16 mouse cellular contexts compared by ENCODE assay signal in the genomic region with DNA sequence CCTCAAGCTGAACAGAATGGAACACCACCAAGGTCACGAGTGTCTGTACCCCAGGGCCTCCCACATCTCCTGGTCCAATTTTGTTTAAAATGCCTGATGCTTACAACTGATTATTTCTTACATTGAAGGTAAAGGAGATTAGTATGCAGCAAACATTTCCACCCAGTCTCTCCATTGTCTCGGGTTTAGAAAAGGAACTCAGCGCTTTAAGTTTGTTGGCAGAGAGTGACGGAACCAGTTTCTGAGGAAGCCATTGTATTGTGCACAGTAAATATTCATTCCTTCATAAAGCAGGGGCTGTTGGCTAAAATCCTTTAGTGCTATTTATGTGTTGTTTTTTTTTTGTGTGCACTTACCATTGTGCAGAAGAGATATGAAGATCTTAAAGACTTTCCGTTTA. TPM values are rescaled to one million over a fixed set of nuclear protein-coding genes. Genes with fewer than 3 reads are reported as not detected.
DNase-seq lines count a peak whose midpoint lies in the region; ATAC-seq and TF ChIP-seq lines count a peak whose summit lies in the region.
"Had no signal": no experiment of that assay in that cellular context is flagged by ENCODE, and none has a peak within 500 bp of the region (broad histone marks: within the 10 kb centered on the region; RNA-seq: fewer than 3 reads in every experiment).

No protein-coding gene starts in this region.

- WGBS in forebrain, embryonic 13.5 days, result 22% methylated on average over 5 of the region's 5 CpGs
- WGBS in forebrain, embryonic 10.5 days, result 83% methylated on average over 5 of the region's 5 CpGs
- WGBS in midbrain, embryonic 15.5 days, result 30% methylated on average over 5 of the region's 5 CpGs
- WGBS in midbrain, embryonic 10.5 days, result 81% methylated on average over 5 of the region's 5 CpGs
- WGBS in hindbrain, embryonic 16.5 days, result 46% methylated on average over 5 of the region's 5 CpGs
- WGBS in stomach, postnatal 0 days, result 53% methylated on average over 5 of the region's 5 CpGs
- 84% methylated on average over 5 of the region's 5 CpGs for WGBS in kidney, embryonic 14.5 days

- no peaks in the 10 kb centered on the region for H3K9me3 ChIP-seq in forebrain, embryonic 13.5 days (replicated peaks)
- no peaks in the 10 kb centered on the region for H3K9me3 ChIP-seq in forebrain, embryonic 10.5 days
- H3K9me3 ChIP-seq in midbrain, embryonic 15.5 days, result no peaks in the 10 kb centered on the region
- H3K9me3 ChIP-seq in midbrain, embryonic 10.5 days (replicated peaks), result no peaks in the 10 kb centered on the region
- H3K9me3 ChIP-seq in hindbrain, embryonic 16.5 days (ENCODE audit: control insufficient read depth, low read length), result no peaks in the 10 kb centered on the region
- H3K9me3 ChIP-seq in stomach, postnatal 0 days (ENCODE audit: control insufficient read depth, low read length), result no peaks in the 10 kb centered on the region
- H3K9me3 ChIP-seq in kidney, embryonic 14.5 days (ENCODE audit: control insufficient read depth, low read length), result no peaks in the 10 kb centered on the region

- peaks cover 20% of the 10 kb centered on the region for H3K4me1 ChIP-seq in forebrain, embryonic 13.5 days
- H3K4me1 ChIP-seq in forebrain, embryonic 10.5 days, result peaks cover 5% of the 10 kb centered on the region
- no peaks in the 10 kb centered on the region; the same call in 1 of the 2 replicates for H3K4me1 ChIP-seq in midbrain, embryonic 15.5 days
- H3K4me1 ChIP-seq in midbrain, embryonic 10.5 days, result peaks cover 8% of the 10 kb centered on the region
- H3K4me1 ChIP-seq in hindbrain, embryonic 16.5 days (ENCODE audit: control insufficient read depth, insufficient read depth, low read depth, low read length), result peaks cover 3% of the 10 kb centered on the region; the same call in 1 of the 2 replicates
- H3K4me1 ChIP-seq in stomach, postnatal 0 days (replicated peaks; ENCODE audit: control insufficient read depth, insufficient read depth), result peaks cover 4% of the 10 kb centered on the region; the same call in 1 of the 2 replicates
- H3K4me1 ChIP-seq in kidney, embryonic 14.5 days (ENCODE audit: control insufficient read depth, insufficient read depth, low read length), result no peaks in the 10 kb centered on the region

- no peak for ATAC-seq in forebrain, embryonic 13.5 days
- ATAC-seq in midbrain, embryonic 15.5 days (replicated peaks), result no peak
- ATAC-seq in hindbrain, embryonic 16.5 days, result peak; percentile 61; the same call in 1 of the 2 replicates
- 0 out of 2 replicates have a peak, but pooled peaks have one; percentile 26 for ATAC-seq in stomach, postnatal 0 days (ENCODE audit: low FRiP score, low TSS enrichment)
- ATAC-seq in kidney, embryonic 14.5 days (ENCODE audit: low FRiP score, low TSS enrichment), result no peak
- ATAC-seq: Patski had no signal

- TF ChIP-seq CTCF in stomach, postnatal 0 days (IDR thresholded peaks at IDR 0.05; ENCODE audit: low read depth), result no peak

- no peak for TF ChIP-seq EP300 in stomach, postnatal 0 days (optimal IDR thresholded peaks at IDR 0.05)

- H3K4me3 ChIP-seq in forebrain, embryonic 13.5 days, result no peak overlapping the region
- H3K4me3 ChIP-seq in forebrain, embryonic 10.5 days, result no peak overlapping the region
- H3K4me3 ChIP-seq in midbrain, embryonic 15.5 days, result no peak overlapping the region
- H3K4me3 ChIP-seq in midbrain, embryonic 10.5 days, result no peak overlapping the region
- no peak overlapping the region for H3K4me3 ChIP-seq in hindbrain, embryonic 16.5 days (ENCODE audit: low read length)
- no peak overlapping the region for H3K4me3 ChIP-seq in stomach, postnatal 0 days (ENCODE audit: low read depth, low read length)
- no peak overlapping the region for H3K4me3 ChIP-seq in kidney, embryonic 14.5 days (ENCODE audit: low read length)

- no peaks in the 10 kb centered on the region for H3K27me3 ChIP-seq in forebrain, embryonic 13.5 days
- no peaks in the 10 kb centered on the region for H3K27me3 ChIP-seq in forebrain, embryonic 10.5 days (ENCODE audit: poor library complexity, severe bottlenecking)
- H3K27me3 ChIP-seq in midbrain, embryonic 15.5 days (replicated peaks), result no peaks in the 10 kb centered on the region
- no peaks in the 10 kb centered on the region for H3K27me3 ChIP-seq in midbrain, embryonic 10.5 days (ENCODE audit: low read depth, poor library complexity, severe bottlenecking)
- no peaks in the 10 kb centered on the region for H3K27me3 ChIP-seq in hindbrain, embryonic 16.5 days (replicated peaks; ENCODE audit: control insufficient read depth, insufficient read depth, low read length)
- H3K27me3 ChIP-seq in stomach, postnatal 0 days (ENCODE audit: control insufficient read depth, insufficient read depth, low read length), result no peaks in the 10 kb centered on the region
- H3K27me3 ChIP-seq in kidney, embryonic 14.5 days (ENCODE audit: control insufficient read depth, insufficient read depth, low read length), result no peaks in the 10 kb centered on the region
- H3K27me3 ChIP-seq: Patski had no signal

- no peak overlapping the region for H3K9ac ChIP-seq in forebrain, embryonic 13.5 days
- H3K9ac ChIP-seq in midbrain, embryonic 15.5 days, result no peak overlapping the region
- H3K9ac ChIP-seq in hindbrain, embryonic 16.5 days (ENCODE audit: low read depth, low read length), result no peak overlapping the region
- no peak overlapping the region for H3K9ac ChIP-seq in stomach, postnatal 0 days (ENCODE audit: low read length)
- H3K9ac ChIP-seq in kidney, embryonic 14.5 days (ENCODE audit: low read depth, low read length), result no peak overlapping the region

- no peak for DNase-seq in forebrain, embryonic 10.5 days (ENCODE audit: extremely low spot score, low spot score)
- no peak for DNase-seq in midbrain, embryonic 10.5 days (ENCODE audit: low spot score)
- DNase-seq in stomach, postnatal 0 days (ENCODE audit: low spot score), result no peak
- no peak for DNase-seq in c-Kit-positive CD71-positive TER-119-positive erythroid progenitor cells, embryonic 14.5 days (ENCODE audit: low spot score)
- DNase-seq: cerebellum, adult 2 months; heart, adult 18-20 months; heart, postnatal 10 days; kidney, adult 11 months; kidney, postnatal 25 days; liver; thymus, postnatal 36 days had no signal

- H3K27ac ChIP-seq in forebrain, embryonic 13.5 days, result peak overlapping the region; percentile 80
- no peak overlapping the region for H3K27ac ChIP-seq in forebrain, embryonic 10.5 days
- H3K27ac ChIP-seq in midbrain, embryonic 15.5 days, result peak overlapping the region; percentile 61
- no peak overlapping the region for H3K27ac ChIP-seq in midbrain, embryonic 10.5 days (replicated peaks)
- H3K27ac ChIP-seq in hindbrain, embryonic 16.5 days (ENCODE audit: low read depth, low read length), result peak overlapping the region; percentile 74
- H3K27ac ChIP-seq in stomach, postnatal 0 days (replicated peaks), result peak overlapping the region; percentile 1; the same call in 1 of the 2 replicates
- H3K27ac ChIP-seq in kidney, embryonic 14.5 days (ENCODE audit: low read depth, low read length), result no peak overlapping the region

- H3K4me2 ChIP-seq in forebrain, embryonic 13.5 days, result no peak overlapping the region
- H3K4me2 ChIP-seq in midbrain, embryonic 15.5 days, result no peak overlapping the region
- no peak overlapping the region for H3K4me2 ChIP-seq in hindbrain, embryonic 16.5 days (ENCODE audit: low read length)
- H3K4me2 ChIP-seq in stomach, postnatal 0 days (replicated peaks; ENCODE audit: low read depth), result no peak overlapping the region
- H3K4me2 ChIP-seq in kidney, embryonic 14.5 days (replicated peaks; ENCODE audit: low read depth, low read length), result no peak overlapping the region

- peaks cover 26% of the 10 kb centered on the region for H3K36me3 ChIP-seq in forebrain, embryonic 13.5 days (ENCODE audit: poor library complexity, severe bottlenecking)
- peaks cover 48% of the 10 kb centered on the region for H3K36me3 ChIP-seq in forebrain, embryonic 10.5 days (replicated peaks)
- 0 out of 2 replicates have a peak, but pooled peaks cover 2% of the 10 kb centered on the region for H3K36me3 ChIP-seq in midbrain, embryonic 15.5 days (replicated peaks)
- peaks cover 37% of the 10 kb centered on the region for H3K36me3 ChIP-seq in midbrain, embryonic 10.5 days
- peaks cover 10% of the 10 kb centered on the region for H3K36me3 ChIP-seq in hindbrain, embryonic 16.5 days (ENCODE audit: control insufficient read depth, insufficient read depth, low read length)
- peaks cover 8% of the 10 kb centered on the region for H3K36me3 ChIP-seq in stomach, postnatal 0 days (ENCODE audit: control insufficient read depth, insufficient read depth, low read length)
- peaks cover 15% of the 10 kb centered on the region for H3K36me3 ChIP-seq in kidney, embryonic 14.5 days (ENCODE audit: control insufficient read depth, insufficient read depth, low read length)

RNA-seq across cellular contexts. Expression of a gene that starts 47.0 kb away (rescaled TPM):
- polyA plus RNA-seq in forebrain, embryonic 13.5 days (2015; fragmentation: Nextera tagmentation; extraction: Ambion mirVana), result not detected in 2 replicates
- polyA plus RNA-seq in forebrain, embryonic 10.5 days (2016; fragmentation: Nextera tagmentation; extraction: Ambion mirVana), result not detected in 2 replicates
- polyA plus RNA-seq in midbrain, embryonic 15.5 days (2015; fragmentation: Nextera tagmentation; extraction: Ambion mirVana), result not detected in 2 replicates
- not detected in 2 replicates for polyA plus RNA-seq in midbrain, embryonic 10.5 days (2016; fragmentation: Nextera tagmentation; extraction: Ambion mirVana)
- polyA plus RNA-seq in hindbrain, embryonic 16.5 days (2015; fragmentation: Nextera tagmentation; extraction: Ambion mirVana), result not detected in 2 replicates
- polyA plus RNA-seq in stomach, postnatal 0 days (2015; fragmentation: Nextera tagmentation; extraction: Ambion mirVana), result not detected in 2 replicates
- not detected in 2 replicates for polyA plus RNA-seq in kidney, embryonic 14.5 days (2014; fragmentation: Nextera tagmentation; extraction: Ambion mirVana)
- polyA plus RNA-seq: cerebellum, adult 2 months; Patski had no signal

Comparison
In these comparisons a context has a peak if more than half of its experiments do, and no peak if none do; other contexts are left out.
1. H3K27ac ChIP-seq: peak in forebrain, embryonic 13.5 days (single experiment), midbrain, embryonic 15.5 days (single experiment), hindbrain, embryonic 16.5 days (single experiment) and stomach, postnatal 0 days (single experiment); none in forebrain, embryonic 10.5 days (single experiment), midbrain, embryonic 10.5 days (single experiment) and kidney, embryonic 14.5 days (single experiment).
2. ATAC-seq: peak in hindbrain, embryonic 16.5 days (single experiment) and stomach, postnatal 0 days (single experiment); none in forebrain, embryonic 13.5 days (single experiment), midbrain, embryonic 15.5 days (single experiment) and kidney, embryonic 14.5 days (single experiment).